Mouse (Mus musculus) forebrain, embryonic 14.5 days (tissue): Measurements from ENCODE around the gene Yipf4. TPM values are rescaled to one million over a fixed set of nuclear protein-coding genes. Genes with fewer than 3 reads are reported as not detected.

ENCODE experiments used
- ATAC-seq: fragments of 200-750 bp; cut with Nextera tagmentation; 2 replicates; pipeline ENCODE4 v1.8.0; 2017; ENCODE audit warnings: mild to moderate bottlenecking, moderate library complexity
- DNase-seq: peaks from one replicate; pipeline ENCODE4 v3.0.0-alpha.2; 2015; ENCODE audit warnings: low spot score
- H3K27ac ChIP-seq: fragments of 300-500 bp; sonication (generic); 2 replicates; pipeline ENCODE4 v1.5.1; 2014; ENCODE audit warnings: low read depth, mild to moderate bottlenecking, control low read depth, low read length, moderate library complexity
- H3K27me3 ChIP-seq: fragments of 300-500 bp; sonication (generic); replicated peaks from 2 replicates; pipeline ENCODE4 v1.6.1; 2014; ENCODE audit warnings: low read length, control low read depth, mixed read lengths; ENCODE audit not compliant: control insufficient read depth, insufficient read depth
- H3K36me3 ChIP-seq: fragments of 300-500 bp; sonication (generic); 2 replicates; pipeline ENCODE4 v1.6.1; 2014; ENCODE audit warnings: low read length, control low read depth; ENCODE audit not compliant: control insufficient read depth, insufficient read depth
- H3K4me1 ChIP-seq: fragments of 300-500 bp; sonication (generic); 2 replicates; pipeline ENCODE4 v1.6.1; 2014; ENCODE audit warnings: antibody characterized with exemption, low read length, control low read depth; ENCODE audit not compliant: control insufficient read depth, insufficient read depth
- H3K4me2 ChIP-seq: fragments of 300-500 bp; sonication (generic); 2 replicates; pipeline ENCODE4 v1.6.1; 2014; ENCODE audit warnings: mild to moderate bottlenecking, control low read depth, low read length
- H3K4me3 ChIP-seq: fragments of 300-500 bp; sonication (generic); 2 replicates; pipeline ENCODE4 v1.5.1; 2014; ENCODE audit warnings: low read depth, low read length, control low read depth
- H3K9ac ChIP-seq: fragments of 300-500 bp; sonication (generic); 2 replicates; pipeline ENCODE4 v1.6.1; 2014; ENCODE audit warnings: mild to moderate bottlenecking, low read length, control low read depth, moderate library complexity
- H3K9me3 ChIP-seq: fragments of 300-500 bp; sonication (generic); replicated peaks from 2 replicates; pipeline ENCODE4 v1.6.1; 2016; ENCODE audit warnings: low read length, control low read depth, mixed read lengths; ENCODE audit not compliant: control insufficient read depth
- WGBS: fragments of 180-500 bp; shearing (Covaris S2); extraction: QIAGEN DNeasy Blood & Tissue Kit; methylation state at CpG from one replicate; pipeline ENCODE4 v1.1.7; 2014; 5-methylcytosine and 5-hydroxymethylcytosine counted together
- polyA plus RNA-seq: library from polyadenylated mRNA; unstranded; fragments of >200 nt; fragmentation: Nextera tagmentation; extraction: Ambion mirVana; gene quantifications from 2 replicates; pipeline ENCODE4 v1.2.1, GENCODE M21; 2014

The Yipf4 gene
- polyA plus RNA-seq, 1 experiment from 2014 or later: 67.4 TPM

- Histone ChIP-seq H3K36me3 (no peaks in the 10 kb centered on the region), H3K9ac (peak overlapping the region; percentile 94), H3K4me1 (peaks cover 12% of the 10 kb centered on the region), H3K4me3 (peak overlapping the region; percentile 94), H3K27ac (peak overlapping the region; percentile 97), H3K27me3 (no peaks in the 10 kb centered on the region), H3K9me3 (no peaks in the 10 kb centered on the region), H3K4me2 (peak overlapping the region; percentile 69)
- WGBS: under 1% methylated on average over 65 of the region's 72 CpGs
- ATAC-seq (peak; percentile 60; the same call in 1 of the 2 replicates), DNase-seq (peak; percentile 5)
These were observed 39.6 kb downstream of the Yipf4 start for GRCm38 (mm10) chr17:74528648-74529532.

- Histone ChIP-seq H3K4me1 (peaks cover 12% of the 10 kb centered on the region), H3K36me3 (no peaks in the 10 kb centered on the region), H3K9me3 (no peaks in the 10 kb centered on the region), H3K4me2 (peak overlapping the region; percentile 69), H3K27me3 (no peaks in the 10 kb centered on the region), H3K4me3 (peak overlapping the region; percentile 94), H3K27ac (no peak overlapping the region; the same call in 1 of the 2 replicates), H3K9ac (peak overlapping the region; percentile 94)
- ATAC-seq (no peak), DNase-seq (no peak)
- 16% methylated on average over 3 of the region's 3 CpGs for WGBS
These were observed 40.2 kb downstream of the Yipf4 start for GRCm38 (mm10) chr17:74529533-74529824.

DNA sequence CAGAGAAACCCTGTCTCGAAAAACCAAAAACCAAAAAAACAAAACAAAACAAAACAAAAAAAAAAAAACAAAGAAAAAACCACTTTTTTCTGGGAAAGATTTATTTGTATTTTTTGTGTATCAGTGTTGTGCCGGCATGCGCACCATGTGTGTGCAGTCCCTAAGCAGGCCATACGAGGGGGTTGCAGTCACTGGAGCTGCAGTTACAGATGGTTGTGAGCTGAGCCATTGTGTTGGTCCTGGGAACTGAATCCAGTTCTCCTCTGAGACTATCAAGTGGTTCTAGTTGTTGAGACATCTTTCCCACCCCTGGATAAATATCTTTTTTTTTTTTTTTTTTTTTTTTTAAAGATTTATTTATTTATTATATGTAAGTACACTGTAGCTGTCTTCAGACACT, 45.7 kb downstream of the Yipf4 start:
- 97% methylated on average over 4 of the region's 4 CpGs for WGBS
- no peak for ATAC-seq
- H3K4me1 ChIP-seq: peaks cover 5% of the 10 kb centered on the region
- no peak overlapping the region for H3K27ac ChIP-seq
- no peaks in the 10 kb centered on the region for H3K9me3 ChIP-seq
- no peak overlapping the region for H3K4me2 ChIP-seq
- DNase-seq: no peak
- no peaks in the 10 kb centered on the region for H3K27me3 ChIP-seq
- H3K4me3 ChIP-seq: no peak overlapping the region
- H3K36me3 ChIP-seq: no peaks in the 10 kb centered on the region
- no peak overlapping the region for H3K9ac ChIP-seq

- DNase-seq: no peak
- no peaks in the 10 kb centered on the region for H3K4me1 ChIP-seq
- no peak overlapping the region for H3K4me3 ChIP-seq
- H3K9ac ChIP-seq: no peak overlapping the region
- ATAC-seq: no peak
- H3K36me3 ChIP-seq: no peaks in the 10 kb centered on the region
- H3K27ac ChIP-seq: no peak overlapping the region
- H3K4me2 ChIP-seq: no peak overlapping the region
- no peaks in the 10 kb centered on the region for H3K27me3 ChIP-seq
- WGBS: 81% methylated on average over 1 of the region's 1 CpGs
- H3K9me3 ChIP-seq: no peaks in the 10 kb centered on the region
These were observed 48.2 kb downstream of the Yipf4 start for GRCm38 (mm10) chr17:74537526-74537925.

GRCm38 (mm10) chr17:74543615-74544014, 54.3 kb downstream of the Yipf4 start:
- ATAC-seq: no peak
- Histone ChIP-seq H3K36me3 (peaks cover 20% of the 10 kb centered on the region), H3K9me3 (no peaks in the 10 kb centered on the region), H3K4me1 (no peaks in the 10 kb centered on the region), H3K9ac (no peak overlapping the region), H3K27me3 (no peaks in the 10 kb centered on the region), H3K4me2 (no peak overlapping the region), H3K4me3 (no peak overlapping the region), H3K27ac (no peak overlapping the region)
- 96% methylated on average over 2 of the region's 2 CpGs for WGBS
- DNase-seq: no peak

Other genes starting within 250 kb of the Yipf4 start
- 78.2 and 85.3 TPM in 2 replicates for gene Memo1, start 194.0 kb upstream of the Yipf4 start, polyA plus RNA-seq
- 223 and 225 TPM in 2 replicates for gene Dpy30, start 165.5 kb upstream of the Yipf4 start, polyA plus RNA-seq
- 40.3 and 41.7 TPM in 2 replicates for gene Spast, start 150.5 kb upstream of the Yipf4 start, polyA plus RNA-seq
- gene Slc30a6, start 93.9 kb upstream of the Yipf4 start, polyA plus RNA-seq: 31.6 and 33.6 TPM in 2 replicates
- 0.18 and 0.32 TPM in 2 replicates for gene Nlrc4, start 30.4 kb upstream of the Yipf4 start, polyA plus RNA-seq
- 63.7 and 83.4 TPM in 2 replicates for gene Birc6, start 38.8 kb downstream of the Yipf4 start, polyA plus RNA-seq
- 19.7 and 20.7 TPM in 2 replicates for gene Ttc27, start 228.2 kb downstream of the Yipf4 start, polyA plus RNA-seq